Mouse (Mus musculus) neutrophil, adult 5-6 weeks (primary cell): ENCODE data around the gene Galntl5. TPM values are rescaled to one million over a fixed set of nuclear protein-coding genes. Genes with fewer than 3 reads are reported as not detected.
"Not testable (repeated sequence)": the region's sequence is repeated elsewhere in the genome, so short reads cannot be mapped to it uniquely, and the experiment has no call there.

ENCODE experiments used
- ATAC-seq: fragments of 151-379, 151-347 bp; 2 replicates; pipeline ENCODE4 v1.8.0; 2017; ENCODE audit warnings: mild to moderate bottlenecking, moderate TSS enrichment; ENCODE audit not compliant: insufficient number of reproducible peaks, poor library complexity, low FRiP score, severe bottlenecking; ENCODE audit errors: extremely low read depth
- total RNA-seq: library from RNA; stranded (forward); fragments of 200-1000 nt; gene quantifications from 2 replicates; pipeline ENCODE4 v1.2.3, GENCODE M21; 2017

Gene Galntl5
- total RNA-seq, 1 experiment from 2014 or later = not detected

GRCm38 (mm10) chr5:25184594-25184993 lies 3.3 kb downstream of the Galntl5 start:
- ATAC-seq = no peak

- ATAC-seq = no peak
These were observed 6.5 kb downstream of the Galntl5 start for GRCm38 (mm10) chr5:25187727-25188126.

DNA sequence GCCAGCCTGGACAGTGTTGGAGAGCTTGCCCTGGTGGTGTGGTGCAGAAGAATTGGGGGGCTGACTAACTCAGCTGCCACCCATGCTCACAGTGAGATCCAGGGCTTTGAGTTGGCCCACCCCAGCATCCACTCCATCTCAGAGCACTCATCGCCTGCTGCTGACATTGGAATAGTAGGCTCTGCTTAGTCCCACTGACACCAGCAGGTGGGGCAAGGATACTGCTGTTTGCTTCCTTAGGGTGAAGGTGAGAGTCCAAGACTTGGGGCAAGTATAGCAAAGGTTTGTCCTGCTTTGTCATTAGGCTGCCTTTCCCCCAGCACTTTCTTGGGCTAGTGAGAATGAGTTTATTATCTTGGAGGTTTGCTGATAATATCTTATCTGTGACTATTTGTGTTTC lies 7.5 kb downstream of the Galntl5 start:
- ATAC-seq = no peak

DNA sequence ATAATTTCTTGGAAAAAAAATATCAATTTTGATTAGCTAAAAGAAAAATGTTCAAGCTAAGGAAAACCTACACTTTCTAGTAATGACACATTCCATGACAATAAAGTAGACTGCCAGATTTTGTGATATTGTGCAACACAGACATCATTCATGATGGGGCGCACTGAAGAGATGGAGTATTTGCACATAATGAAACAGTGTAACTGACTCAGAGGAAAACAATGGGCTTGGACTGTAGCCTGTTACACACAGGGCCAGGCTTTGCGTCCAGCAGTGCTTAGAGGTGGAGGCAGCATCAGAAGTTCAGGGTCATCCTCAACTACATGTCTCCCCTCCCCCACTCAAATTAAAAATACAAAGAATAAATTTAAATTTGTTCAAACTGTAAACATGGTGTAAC lies 9.3 kb downstream of the Galntl5 start:
- no peak for ATAC-seq

GRCm38 (mm10) chr5:25211872-25212271 lies 30.6 kb downstream of the Galntl5 start:
- ATAC-seq = no peak

DNA sequence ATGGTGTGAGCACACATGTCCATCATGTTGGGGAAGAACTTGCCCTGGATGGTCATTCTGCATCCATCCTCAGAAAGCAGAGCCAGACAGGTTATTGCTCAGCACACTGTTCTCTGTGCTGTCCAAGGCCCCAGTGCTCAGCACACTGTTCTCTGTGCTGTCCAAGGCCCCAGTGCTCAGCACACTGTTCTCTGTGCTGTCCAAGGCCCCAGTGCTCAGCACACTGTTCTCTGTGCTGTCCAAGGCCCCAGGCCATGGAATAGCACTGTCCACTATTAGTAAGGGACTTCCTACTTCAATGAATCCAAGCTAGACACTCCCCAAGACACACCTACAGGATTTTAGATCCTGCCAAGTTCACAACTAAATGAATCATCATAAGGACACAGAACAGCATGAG lies 32.0 kb downstream of the Galntl5 start:
- not testable (repeated sequence) for ATAC-seq

GRCm38 (mm10) chr5:25215006-25215405 lies 33.7 kb downstream of the Galntl5 start:
- no peak for ATAC-seq

- ATAC-seq = no peak
These were observed 40.3 kb downstream of the Galntl5 start, which contains the start of gene Galnt11 for GRCm38 (mm10) chr5:25221604-25222003. Gene Galnt11 (plus strand): TSS chr5:25221904.

- ATAC-seq = peak; percentile 81
These were observed 41.8 kb downstream of the Galntl5 start, which contains the start of gene E130116L18Rik for GRCm38 (mm10) chr5:25222752-25223702. Gene E130116L18Rik (minus strand): TSS chr5:25223153.

DNA sequence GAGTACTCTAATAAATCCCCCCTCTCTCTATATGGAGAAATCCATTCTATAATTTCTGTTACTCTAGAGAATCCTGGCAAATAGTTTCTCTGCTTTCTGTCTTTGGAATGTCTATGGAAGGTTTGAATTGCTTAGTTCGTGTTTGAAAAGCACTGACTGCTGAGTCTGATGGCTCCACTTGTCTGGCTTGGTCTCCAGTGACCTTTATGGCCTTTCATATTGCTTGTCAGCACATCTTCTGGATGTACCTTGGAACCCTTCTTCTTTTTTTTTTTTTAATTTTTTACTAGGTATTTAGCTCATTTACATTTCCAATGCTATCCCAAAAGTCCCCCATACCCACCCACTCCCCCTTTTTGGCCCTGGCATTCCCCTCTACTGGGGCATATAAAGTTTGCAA lies 43.1 kb downstream of the Galntl5 start:
- ATAC-seq = not testable (repeated sequence)

DNA sequence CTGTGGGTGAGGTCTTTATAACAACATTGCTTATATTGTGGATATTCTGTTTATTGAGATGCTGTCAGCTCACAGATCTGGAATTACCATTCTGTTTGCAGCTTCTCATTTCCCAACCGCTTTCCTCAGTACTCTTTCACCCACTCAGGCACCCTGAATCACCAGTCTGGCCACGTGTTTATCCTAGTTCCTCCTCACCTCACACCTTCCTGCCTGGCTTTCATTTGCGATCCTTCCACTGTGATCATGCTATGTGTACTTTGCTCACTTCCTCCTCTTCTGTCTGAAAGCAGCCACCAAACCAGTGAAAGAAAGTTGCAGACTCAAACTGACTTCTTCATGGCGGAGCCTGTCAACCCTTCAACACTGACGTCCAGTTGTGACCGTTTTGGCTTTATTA lies 61.8 kb downstream of the Galntl5 start:
- no peak for ATAC-seq

DNA sequence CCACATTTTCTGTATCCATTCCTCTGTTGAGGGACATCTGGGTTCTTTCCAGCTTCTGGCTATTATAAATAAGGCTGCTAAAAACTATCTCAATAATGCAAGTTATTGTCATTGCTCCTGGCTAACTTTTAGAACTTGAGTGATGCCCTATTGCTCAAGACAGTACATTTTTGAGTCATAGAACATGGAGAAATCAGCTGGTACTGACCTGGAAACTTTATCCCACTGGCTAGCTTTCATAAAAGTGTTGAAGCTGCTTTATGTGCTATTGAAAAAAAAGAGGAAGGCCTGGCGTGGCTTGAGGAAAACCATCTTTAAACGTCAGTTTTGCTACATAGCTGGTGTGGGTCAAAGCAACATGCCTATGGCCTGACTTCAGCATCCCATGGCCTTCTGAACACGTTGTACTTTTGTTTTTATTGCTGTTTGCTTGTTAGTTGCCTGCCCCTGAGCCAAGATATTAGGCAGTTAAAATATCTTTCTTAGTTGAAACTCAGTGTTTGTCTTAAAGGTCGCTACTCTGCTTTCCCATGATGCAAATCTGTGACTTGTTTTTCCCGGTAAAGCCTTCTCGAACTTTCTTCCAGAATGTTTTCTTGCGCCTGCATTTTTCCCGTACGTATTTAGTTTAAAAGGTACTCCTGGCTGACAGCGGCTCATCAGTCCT lies 64.7 kb downstream of the Galntl5 start:
- ATAC-seq = no peak

- no peak for ATAC-seq
These were observed 65.2 kb downstream of the Galntl5 start for GRCm38 (mm10) chr5:25246473-25246865.

DNA sequence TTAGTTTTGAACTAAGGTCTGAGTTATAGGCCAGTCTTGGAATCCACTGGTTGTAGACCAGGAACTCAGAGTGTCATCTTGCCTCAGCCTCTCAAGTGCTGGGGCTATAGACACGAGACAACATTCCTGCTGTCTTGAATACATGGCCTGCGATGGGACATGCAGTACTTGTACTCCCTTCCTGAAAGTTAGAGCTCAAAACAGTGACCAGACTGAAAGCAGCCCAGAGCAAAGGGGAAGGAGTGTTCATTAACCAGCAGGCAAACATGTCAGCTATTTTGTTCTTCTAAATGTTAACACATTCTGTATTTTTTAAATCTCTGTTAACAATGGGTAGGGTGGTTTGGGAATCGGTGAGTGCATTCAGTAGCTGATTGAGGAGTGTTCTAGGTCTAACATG lies 65.8 kb downstream of the Galntl5 start:
- ATAC-seq = no peak

DNA sequence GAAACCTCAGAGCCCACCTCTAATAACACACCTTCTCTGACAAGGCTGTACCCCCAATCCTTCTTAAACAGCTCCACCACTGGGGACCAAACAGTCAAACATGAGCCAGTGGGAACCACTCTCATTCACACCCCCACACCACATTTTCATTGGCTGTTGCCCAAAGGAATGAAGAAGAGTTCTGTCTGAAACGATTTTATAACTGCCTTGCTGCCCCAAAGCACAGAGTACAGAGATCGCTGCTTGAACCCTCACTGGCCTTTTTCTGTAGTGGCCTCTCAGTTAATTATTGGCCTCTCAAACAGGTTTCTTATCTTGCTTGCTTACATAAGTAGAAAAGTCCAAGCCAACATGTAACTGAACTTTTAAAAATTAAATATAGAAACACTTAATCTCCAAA lies 71.2 kb downstream of the Galntl5 start:
- no peak for ATAC-seq

- ATAC-seq = no peak
These were observed 71.7 kb downstream of the Galntl5 start for GRCm38 (mm10) chr5:25252825-25253544.

GRCm38 (mm10) chr5:25254491-25254890 lies 73.2 kb downstream of the Galntl5 start:
- ATAC-seq = no peak

DNA sequence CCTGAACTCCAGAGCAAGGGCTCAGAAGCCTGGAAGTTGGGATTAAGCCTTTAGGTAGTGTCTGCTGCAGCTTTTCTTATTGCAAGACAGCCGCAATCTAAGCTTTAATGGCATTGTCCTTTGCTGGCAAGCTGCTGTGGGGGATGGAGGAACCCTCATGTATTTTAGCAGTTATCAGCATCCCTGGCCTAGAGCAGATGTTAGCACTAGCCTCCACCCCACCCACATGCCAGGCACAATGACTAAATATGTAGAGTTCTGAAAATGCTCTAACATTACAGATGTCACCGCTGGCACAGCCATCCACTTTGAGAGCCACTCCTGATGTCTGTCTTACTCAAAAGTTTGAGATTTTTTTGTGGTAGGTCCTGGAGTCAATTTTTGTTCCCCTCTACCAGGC lies 75.4 kb downstream of the Galntl5 start:
- no peak for ATAC-seq

DNA sequence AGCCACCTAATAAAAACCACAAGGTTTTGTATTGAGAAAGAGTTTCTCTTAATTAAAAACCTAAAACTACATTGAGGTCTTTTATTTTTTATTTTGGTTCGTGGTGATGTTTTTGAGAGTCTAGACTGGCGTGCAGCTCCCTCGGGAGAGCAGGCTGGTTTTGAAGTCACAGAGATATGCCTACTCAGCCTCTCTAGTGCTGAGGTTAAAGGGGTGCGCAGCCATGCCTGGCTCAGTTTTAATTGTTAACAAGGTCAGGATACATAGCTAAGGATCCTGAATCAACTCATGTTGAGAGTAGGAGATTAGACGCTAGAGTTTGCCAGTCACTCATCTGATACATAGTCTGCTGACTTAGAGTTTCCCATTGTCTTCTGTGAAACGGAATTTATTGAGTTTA lies 80.2 kb downstream of the Galntl5 start:
- ATAC-seq = no peak
